Mouse (Mus musculus): ENCODE data around the gene Dip2c.

DNA sequence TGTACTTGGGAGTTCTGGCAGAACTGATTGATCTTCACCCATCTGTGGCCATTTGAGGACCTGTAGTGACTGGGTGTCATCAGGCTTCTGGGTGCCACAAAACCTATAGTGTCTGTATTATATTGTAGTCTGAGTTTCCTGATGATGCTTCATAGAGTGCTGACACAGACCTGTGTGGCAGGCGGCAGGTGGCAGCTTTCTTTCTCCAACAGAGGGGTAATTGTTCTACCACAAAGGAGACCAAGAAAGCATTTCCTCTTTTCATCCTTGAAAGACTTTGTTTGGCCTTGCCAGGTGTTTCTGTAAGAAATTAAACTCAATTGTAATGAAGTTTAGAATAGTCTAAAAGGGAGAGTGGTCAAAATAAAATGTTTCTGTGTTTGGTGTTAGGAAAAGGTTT, 129.1 kb downstream of the Dip2c start:
- TF ChIP-seq GATA1 (IDR thresholded peaks at IDR 0.05; ENCODE audit: borderline replicate concordance, low read length), result no peak
- TF ChIP-seq CTCF (IDR thresholded peaks at IDR 0.05; ENCODE audit: low read depth, low read length), result no peak
- no peak for TF ChIP-seq TAL1 (conservative IDR thresholded peaks at IDR 0.05; ENCODE audit: low read depth, low read length)
